Mouse (Mus musculus) fibroblast of lung, adult 2 months (primary cell): ENCODE results near the gene Acads.

Experiments
- DNase-seq: peaks from one replicate; pipeline ENCODE4 v3.0.0-alpha.2; 2011; ENCODE audit warnings: low read depth

Acads gene

GRCm38 (mm10) chr5:115071096-115071901, 47.8 kb downstream of the Acads start:
- no peak for DNase-seq

DNA sequence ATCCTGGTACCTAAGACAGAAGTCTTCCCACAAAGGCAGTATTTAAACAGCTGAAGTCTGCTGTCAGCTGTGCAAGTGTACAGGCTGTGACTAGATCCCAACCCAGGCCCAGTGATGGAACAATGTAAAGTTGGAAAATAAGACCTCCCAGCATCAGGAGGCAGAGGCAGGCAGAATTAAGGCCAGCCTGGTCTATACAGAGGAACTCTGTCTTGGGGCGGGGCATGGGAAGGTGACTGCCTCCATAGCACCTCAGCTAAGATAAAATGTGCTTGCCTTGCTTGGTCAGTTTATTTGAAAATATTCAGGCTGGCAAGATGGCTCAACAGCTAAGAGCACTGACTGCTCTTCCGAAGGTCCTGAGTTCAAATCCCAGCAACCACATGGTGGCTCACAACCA, 48.7 kb downstream of the Acads start:
- DNase-seq = no peak

DNA sequence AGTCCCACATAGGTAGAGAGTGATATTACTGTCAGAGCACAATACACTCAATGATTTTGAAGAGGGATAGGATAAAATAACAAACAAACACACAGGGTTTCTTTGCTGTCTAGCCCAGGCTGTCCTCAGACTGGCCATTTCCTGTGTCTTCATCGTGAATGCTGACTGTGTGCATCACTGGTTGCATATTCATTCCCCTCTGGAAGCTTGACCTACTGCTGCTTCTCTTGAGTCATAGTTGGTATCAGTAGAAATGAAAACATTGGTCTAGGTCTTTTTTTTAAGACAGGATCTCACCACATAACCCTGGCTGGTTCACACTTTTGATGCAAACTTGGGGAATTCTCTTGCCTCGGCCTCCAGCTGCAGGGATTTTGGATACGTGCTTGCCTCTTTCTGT, 49.5 kb downstream of the Acads start:
- no peak for DNase-seq

DNA sequence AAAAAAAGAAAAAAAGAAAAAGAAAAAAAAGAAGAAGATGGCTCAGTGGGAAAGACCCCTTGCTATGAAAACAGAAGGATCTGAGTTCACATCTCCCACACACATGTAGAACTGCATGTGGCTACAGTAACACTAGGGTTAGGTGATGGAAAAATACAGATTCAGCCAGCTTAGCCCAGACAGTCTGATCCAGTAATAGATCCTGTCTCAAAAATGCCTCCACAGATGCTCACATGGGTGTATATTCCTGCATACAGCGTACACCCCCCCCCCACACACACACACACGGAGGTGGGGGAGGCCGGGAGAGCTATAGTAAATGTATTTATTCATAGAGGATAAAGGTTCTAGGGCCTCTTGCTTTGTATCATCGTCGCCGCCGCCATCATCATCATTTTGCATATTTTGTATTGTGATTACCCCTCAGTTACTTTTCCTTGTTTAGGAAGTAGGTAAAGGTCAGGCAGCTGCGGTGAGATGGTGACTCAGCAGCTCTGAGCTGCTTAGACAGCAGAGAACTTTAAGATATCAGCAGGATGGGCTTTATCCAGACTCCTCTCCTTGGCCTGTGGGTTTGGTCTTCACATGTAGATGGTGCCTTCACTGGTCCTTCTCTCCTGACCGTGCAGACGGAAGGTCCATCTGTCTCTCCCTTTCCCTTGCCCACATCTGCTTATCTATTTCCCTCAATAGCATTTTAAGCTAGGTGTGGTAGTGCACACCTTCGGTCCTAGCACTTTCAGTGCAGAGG, 50.3 kb downstream of the Acads start:
- DNase-seq = no peak

DNA sequence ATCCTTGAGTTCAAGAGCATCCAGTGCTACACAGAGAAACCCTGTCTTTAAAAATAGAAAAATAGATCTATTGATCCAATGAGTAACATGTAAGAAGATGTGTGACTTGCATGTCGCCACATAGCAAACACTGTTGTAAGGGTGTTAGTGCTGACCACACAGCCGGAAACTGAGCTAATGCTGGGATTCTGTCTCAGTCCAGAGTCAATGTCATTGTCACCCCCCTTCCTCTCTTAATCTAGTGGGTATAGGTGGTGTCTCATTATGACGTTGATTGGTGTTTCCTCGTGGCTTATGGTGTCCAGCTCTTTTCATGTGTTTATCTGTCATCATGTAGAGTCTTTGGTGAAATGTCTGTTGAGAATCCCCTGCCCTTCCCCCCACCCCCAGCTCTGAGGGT, 52.9 kb downstream of the Acads start:
- no peak for DNase-seq

DNA sequence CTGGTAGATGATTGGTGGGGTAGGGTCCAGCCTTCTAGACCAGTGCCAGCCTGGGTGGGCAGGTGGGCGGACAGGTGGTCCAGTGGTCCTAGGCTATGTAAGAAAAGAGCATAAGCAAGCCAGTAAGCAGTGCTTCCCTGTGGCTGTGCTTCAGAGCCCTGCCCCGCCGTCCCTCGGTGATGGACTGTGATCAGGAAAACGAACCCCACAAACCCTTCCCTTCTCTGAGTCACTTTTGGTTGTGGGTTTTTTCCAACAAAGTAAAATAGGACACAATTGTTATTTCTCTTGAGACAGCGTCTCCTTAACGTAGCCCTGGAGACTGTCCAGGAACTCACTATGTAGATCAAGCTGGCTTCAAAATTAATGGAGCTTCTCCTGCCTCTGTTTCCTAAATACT, 55.8 kb downstream of the Acads start:
- DNase-seq = no peak

DNA sequence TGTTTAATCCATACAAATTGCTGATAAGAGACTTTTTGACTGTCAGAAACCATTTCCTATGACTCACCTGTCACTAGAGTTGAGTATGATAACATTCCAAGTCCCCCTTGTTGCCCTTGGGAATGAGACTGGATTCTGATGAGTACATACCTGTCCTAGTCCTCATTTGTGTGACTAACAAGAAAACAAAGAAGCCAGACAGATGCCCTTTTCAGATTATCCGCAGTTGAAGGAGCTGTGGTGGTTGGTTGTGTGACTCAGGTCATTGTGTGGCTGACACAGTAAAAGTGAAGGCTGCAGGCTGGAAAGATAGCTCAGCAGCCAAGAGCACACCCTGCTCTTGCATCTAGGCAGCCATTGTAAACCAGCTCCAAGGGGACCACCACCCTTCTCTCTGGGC, 56.6 kb downstream of the Acads start:
- DNase-seq = no peak

- DNase-seq = no peak
Observed at GRCm38 (mm10) chr5:115060977-115061376, 58.2 kb downstream of the Acads start.
